Mouse (Mus musculus) splenic B cell, adult 2 months (primary cell): ENCODE results near the gene Ldhb.
"Not testable (repeated sequence)": the region's sequence is repeated elsewhere in the genome, so short reads cannot be mapped to it uniquely, and the experiment has no call there.

Source experiments
- DNase-seq: peaks from one replicate; pipeline ENCODE4 v3.0.0-alpha.2; 2011; ENCODE audit warnings: low read depth, low spot score
- H3K27me3 ChIP-seq: 2 replicates; pipeline ENCODE4 v1.6.1; 2012; ENCODE audit warnings: mild to moderate bottlenecking, low read length, moderate library complexity, mixed read lengths; ENCODE audit not compliant: control insufficient read depth, poor library complexity, insufficient read depth, severe bottlenecking
- H3K36me3 ChIP-seq: 2 replicates; pipeline ENCODE4 v1.6.1; 2012; ENCODE audit warnings: mild to moderate bottlenecking, low read length, moderate library complexity, mixed read lengths; ENCODE audit not compliant: control insufficient read depth, poor library complexity, insufficient read depth, severe bottlenecking

Gene Ldhb

DNA sequence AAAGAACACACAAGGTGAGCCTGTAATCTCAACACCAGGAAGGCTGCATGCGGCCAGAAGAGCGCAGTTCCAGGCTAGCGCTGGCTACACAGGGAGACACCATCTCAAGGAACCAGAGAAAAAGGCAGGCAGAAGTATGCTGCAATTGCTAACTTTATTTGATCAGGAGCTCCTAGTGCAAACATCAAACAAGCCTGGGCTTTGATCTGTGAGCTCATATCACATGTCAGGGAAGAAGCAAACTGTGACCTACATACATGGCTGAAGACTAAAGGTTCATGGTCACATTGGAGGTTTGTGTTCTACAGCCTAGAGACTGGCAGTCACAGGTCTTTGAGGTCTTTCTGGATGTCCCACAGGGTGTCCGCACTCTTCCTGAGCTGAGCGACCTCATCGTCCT, 17.6 kb downstream of the Ldhb start:
- not testable (repeated sequence) for DNase-seq, H3K27me3 ChIP-seq, H3K36me3 ChIP-seq

DNA sequence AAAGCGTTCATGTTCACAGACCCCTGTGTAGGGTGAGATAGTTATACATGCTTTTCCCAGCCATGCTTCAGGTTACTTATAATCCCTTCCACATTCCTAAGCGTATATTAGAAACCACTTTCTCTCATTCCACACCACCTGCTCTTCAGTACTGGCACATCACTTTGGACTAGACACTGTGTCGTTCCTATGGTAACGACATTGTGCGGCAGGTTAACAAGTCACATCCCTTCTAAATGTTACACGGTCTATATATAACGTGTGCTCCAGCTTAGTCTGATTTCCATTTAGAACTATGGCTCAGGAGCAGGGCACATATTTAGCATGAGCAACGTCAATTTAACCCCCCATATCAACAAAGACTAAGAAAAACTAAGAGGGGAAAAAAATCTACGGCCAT, 20.1 kb downstream of the Ldhb start:
- H3K36me3 ChIP-seq = no peaks in the 10 kb centered on the region
- no peak for DNase-seq
- no peaks in the 10 kb centered on the region for H3K27me3 ChIP-seq

DNA sequence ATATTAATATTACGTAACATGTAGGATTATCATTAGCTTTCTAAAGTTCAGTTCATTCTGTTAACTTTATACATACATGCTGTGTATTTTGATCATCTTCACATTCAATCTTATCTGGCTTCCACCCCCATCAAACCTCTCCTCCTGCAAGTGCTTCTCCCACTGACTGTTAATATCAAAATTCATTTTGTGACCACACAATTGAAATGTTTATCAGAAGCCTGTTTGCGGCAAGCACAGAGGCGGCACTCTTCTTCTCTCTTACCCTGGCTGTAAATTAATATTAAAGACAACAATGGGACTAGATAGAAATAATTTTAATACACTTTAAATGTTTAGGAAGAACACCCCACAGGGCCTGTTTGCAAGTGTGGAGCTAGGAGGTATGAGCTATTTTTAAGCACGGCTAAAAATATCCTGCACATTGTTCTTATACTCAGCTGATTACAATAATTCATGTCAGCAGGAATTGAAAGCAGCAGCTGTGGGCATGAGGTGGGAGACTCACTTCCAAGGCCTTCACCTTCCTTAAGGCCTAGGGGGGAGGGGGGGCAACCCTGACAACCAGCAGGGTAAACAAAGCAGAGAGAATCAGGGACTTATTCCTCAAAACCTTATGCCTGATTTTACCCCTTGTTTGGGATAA, 22.2 kb downstream of the Ldhb start:
- Histone ChIP-seq H3K27me3 (no peaks in the 10 kb centered on the region), H3K36me3 (no peaks in the 10 kb centered on the region)
- no peak for DNase-seq

DNA sequence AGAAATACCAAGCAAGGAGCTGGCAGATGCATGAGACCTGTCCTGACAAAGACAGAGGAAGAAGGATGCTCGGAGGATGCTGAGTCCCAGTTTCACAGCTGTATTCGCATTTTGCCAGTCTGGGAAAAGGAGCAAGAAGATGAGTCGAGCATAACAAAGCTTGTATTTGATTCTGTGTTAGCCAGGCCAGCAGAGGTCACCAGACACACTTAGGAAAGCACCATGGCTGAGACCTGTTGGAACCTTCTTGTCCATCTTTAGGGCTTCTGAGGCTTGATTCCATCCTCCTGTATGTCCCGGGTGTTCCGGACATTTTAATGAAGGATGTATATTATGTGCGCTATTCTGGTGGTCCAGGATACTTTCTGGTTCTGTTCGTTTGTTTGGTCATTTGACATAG, 30.5 kb downstream of the Ldhb start:
- Histone ChIP-seq H3K36me3 (no peaks in the 10 kb centered on the region), H3K27me3 (no peaks in the 10 kb centered on the region)
- DNase-seq = no peak

DNA sequence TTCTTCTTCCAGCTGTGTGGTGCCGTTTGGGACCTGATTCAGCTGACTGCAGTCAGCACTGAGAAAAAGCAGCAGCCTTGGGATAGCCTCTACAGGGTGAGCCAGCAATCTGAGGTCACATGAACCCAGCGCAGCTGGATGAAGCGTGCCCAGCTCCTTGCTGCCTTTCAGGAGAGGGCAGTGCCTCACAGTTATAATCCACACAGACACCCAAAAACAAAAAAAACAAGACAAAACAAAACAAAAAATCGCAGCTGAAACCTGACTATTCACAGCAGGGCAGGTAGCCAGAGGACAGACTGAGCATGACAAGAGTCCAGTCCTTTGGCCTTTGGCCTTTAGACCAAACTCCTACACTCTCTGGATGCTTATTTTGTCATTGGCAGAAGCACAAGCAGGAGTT, 35.0 kb downstream of the Ldhb start, which contains the start of gene Gys2:
Gene Gys2 (minus strand): TSS at position 309 of the 403 bp plus-strand sequence.
- no peaks in the 10 kb centered on the region for H3K36me3 ChIP-seq
- no peak for DNase-seq

DNA sequence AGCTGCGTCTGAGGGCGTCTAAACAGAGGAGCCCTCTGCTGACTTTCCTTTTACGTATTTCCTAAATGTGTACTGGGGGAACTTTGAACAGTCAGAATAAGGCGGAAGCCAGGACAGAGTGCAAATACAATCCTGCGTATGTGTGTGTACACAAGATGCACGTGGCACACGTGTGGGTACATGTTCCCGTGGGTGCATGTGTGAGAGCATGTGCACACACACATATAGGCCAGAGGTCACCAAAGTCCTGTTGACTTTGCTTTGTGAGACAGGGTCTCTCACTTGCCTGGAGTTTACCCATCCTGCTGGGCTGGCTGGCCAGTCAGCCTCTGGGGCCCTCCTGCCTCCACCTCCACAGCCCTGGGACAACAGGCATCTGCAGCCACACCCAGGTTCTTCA, 36.6 kb downstream of the Ldhb start:
- H3K27me3 ChIP-seq = no peaks in the 10 kb centered on the region
- DNase-seq = no peak
- H3K36me3 ChIP-seq = no peaks in the 10 kb centered on the region

More for the DNA sequence above, 35.0 kb downstream of the Ldhb start, which contains the start of gene Gys2:
- no peaks in the 10 kb centered on the region for H3K27me3 ChIP-seq

DNA sequence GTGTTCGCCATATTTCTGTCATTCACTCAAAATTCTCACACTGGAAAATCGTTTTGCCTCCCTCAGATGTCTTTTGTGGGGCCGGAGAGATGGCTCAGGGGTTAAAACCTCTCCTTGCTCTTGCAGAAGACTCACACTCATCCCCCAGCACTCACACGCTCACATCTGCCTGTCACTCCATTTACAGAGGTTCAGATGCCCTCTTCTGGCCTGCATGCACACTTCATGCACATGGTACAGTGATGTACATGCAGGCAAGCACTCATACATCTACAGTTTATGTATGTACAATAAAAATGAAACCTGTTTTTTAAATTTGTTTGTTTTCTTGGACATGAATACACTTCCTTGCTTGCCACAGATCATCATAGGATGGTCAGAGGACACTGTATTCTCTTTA, 38.2 kb downstream of the Ldhb start:
- H3K36me3 ChIP-seq = no peaks in the 10 kb centered on the region
- DNase-seq = no peak

DNA sequence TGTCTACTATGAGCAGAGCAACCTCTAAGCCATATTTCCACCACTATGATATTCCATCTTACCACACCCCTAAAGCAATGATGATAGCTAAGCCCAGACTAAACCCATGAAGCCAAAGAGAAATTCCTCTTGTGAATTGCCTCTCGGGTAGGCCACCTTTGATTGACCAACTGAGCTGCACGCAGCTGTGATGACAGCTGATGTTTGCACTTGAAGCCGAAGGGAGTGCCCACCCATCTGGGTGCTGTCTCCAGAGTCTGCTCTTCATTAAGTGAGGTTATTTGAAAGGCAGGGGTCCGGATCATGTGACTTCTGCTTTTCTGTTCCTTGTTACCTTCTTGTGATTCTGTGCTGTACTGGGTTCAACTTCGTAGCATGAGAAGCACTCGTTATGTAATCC, 45.6 kb downstream of the Ldhb start:
- no peak for DNase-seq
- H3K36me3 ChIP-seq = no peaks in the 10 kb centered on the region
- H3K27me3 ChIP-seq = no peaks in the 10 kb centered on the region

More for the DNA sequence above, 38.2 kb downstream of the Ldhb start:
- no peaks in the 10 kb centered on the region for H3K27me3 ChIP-seq

DNA sequence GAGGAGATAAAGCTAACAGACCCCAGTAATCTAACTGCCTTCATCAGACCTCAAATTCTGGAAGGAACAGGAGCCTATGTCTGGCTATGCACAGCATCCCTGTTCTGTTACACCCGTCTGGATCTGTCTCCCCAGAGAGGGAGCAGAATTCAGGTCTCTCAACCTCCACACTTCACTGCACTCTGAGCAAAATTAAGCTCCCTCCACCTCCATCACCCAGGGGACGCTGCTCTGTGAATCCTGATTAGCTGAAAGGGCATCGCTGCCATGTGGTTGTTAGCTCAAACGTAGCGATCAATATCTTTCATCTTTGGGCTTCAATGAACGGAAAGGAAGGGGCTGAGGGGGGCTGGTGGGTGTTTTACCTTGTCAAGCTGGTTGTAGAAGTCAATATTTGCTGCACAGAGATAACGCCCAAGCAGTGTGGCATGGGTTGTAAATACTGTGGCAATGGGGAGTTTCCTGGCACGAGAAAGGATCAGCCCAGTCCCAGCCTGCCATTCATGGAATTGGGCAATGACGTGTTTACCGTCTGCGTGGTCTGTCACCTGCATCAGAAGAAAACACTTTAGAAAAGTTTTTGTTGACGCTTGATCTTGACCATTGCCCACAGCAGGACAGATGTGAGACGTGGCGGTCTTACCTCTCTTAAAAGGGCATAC, 48.6 kb downstream of the Ldhb start:
- Histone ChIP-seq H3K27me3 (no peaks in the 10 kb centered on the region), H3K36me3 (no peaks in the 10 kb centered on the region)
- no peak for DNase-seq

DNA sequence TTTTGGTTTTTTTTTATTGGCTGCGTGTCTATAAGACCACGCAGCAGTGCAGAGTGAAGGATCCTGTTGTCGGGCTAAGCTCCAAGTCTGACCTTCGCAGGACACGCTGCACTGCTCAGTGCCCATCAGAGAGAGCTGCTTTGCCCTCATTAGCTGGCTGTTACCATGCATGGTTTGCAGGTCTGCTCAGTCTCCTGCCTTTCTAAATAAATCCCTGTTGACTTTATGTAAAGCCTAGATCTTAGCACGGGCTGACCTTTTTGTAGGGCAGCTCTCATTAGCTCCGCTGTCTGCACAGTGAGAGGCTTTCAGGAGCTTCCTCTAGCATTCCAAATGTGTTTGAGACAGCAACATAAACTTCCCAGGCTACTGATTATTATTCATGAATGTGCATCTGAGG, 49.7 kb downstream of the Ldhb start:
- H3K27me3 ChIP-seq = no peaks in the 10 kb centered on the region
- no peak for DNase-seq
- no peaks in the 10 kb centered on the region for H3K36me3 ChIP-seq

DNA sequence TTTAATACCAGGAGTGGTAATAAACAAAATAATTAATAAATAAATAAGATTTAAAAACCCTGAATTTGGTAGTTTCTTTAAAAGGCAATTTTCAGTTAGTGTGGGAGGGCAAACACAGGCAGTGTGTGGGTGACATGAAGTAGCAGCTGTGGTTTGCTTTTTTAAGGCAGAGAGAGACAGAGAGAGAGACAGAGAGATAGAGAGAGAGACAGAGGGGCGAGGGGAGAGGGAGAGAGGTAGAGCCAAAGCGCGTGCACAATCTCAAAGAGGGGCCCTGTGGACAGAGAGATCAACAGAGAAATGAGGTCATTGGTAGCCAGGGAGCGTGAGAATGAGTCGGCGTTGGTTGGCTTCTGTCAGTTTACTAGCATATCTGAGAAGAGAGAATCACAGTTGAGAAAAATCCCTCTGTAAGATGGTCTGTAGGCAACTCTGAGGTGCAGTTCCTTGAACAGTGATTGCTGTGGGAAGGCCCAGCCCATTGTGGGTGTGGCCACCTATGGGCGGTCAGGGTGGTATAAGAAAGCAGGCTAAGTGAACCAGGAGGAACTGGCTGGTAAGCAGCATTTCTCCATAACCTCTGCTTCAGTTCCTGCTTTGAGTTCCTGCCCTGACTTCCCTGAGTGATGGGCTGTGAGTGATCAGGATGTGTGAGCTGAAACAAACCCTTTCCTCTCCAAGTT, 52.3 kb downstream of the Ldhb start:
- no peak for DNase-seq
- Histone ChIP-seq H3K27me3 (no peaks in the 10 kb centered on the region), H3K36me3 (no peaks in the 10 kb centered on the region)

DNA sequence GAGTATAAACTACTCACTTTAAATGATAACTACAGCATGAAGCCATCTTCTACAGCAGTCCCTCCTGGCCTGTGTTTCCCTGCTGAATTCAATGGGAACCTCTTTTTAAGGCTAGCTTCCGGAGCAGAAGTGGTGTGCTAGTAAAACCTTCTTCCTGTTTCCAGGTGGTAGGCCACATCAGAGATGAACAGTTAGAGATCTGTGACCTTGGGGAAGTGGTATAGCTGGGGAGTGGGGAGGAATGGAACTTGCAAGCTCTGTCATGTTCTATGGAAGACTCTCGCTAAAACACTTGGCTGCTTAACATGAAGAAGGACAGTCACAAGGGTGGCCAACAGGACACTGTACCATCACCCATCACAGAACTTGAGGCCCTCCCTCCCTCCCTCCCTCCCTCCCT, 54.4 kb downstream of the Ldhb start:
- DNase-seq = no peak
- Histone ChIP-seq H3K27me3 (no peaks in the 10 kb centered on the region), H3K36me3 (no peaks in the 10 kb centered on the region)

DNA sequence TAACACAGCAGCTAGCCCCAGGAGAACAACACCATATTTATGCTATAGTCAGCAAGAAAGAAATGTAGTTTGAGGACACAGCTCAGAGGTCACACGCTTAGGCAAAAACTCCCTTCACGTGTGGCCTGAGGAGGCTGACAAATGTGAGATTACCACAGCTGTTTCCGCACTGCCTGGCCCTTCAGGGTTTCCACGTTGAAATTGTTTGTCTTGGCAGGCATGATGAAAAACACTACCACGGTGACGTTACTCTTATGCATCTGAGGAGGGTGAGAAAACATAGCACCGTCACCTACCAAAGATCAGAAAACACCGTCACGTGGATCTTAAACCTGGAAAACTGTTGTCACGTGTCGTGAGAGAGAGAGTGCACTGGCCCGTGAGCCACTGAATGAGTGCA, 56.4 kb downstream of the Ldhb start:
- Histone ChIP-seq H3K36me3 (no peaks in the 10 kb centered on the region), H3K27me3 (no peaks in the 10 kb centered on the region)
- no peak for DNase-seq
